Mouse (Mus musculus): ENCODE data around the gene Gm7356. TPM values are rescaled to one million over a fixed set of nuclear protein-coding genes. Genes with fewer than 3 reads are reported as not detected.
A peak's percentile ranks its signal among the peaks of the same experiment; 100 is the strongest.
"Not testable (repeated sequence)": the region's sequence is repeated elsewhere in the genome, so short reads cannot be mapped to it uniquely, and the experiment has no call there.

Gm7356 gene
- total RNA-seq (2014; rRNA removed; ENCODE audit: low replicate concordance) (not detected in 2 replicates), polyA plus RNA-seq (2015; fragmentation: Nextera tagmentation; extraction: Ambion mirVana) (not detected in 2 replicates)

DNA sequence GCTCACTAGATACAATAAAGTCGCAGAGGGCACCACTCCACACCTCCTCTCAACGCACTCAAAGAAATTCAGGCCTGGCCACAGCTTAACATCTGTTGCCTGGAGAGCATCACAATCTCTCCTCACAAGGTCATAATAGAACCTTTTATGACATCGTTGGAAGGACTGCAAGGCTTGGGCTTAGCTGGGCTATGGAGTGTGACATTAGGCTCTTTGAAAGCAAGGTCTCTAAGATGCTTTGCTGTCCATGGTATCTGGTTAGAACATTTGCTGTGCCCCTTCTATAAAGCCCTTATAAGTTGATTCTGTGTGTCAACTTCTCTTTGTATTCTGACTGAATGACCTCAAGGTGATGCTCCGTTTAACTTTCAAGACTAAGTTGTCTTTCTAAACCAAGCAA lies at the start of gene Gm7356:
Gene Gm7356 (minus strand): TSS at position 101 of the 400 bp plus-strand sequence.
- H3K4me2 ChIP-seq (ENCODE audit: low read depth, low read length); H3K4me3 ChIP-seq (ENCODE audit: low read depth, low read length); H3K9me3 ChIP-seq (replicated peaks; ENCODE audit: control insufficient read depth, low read length); H3K4me1 ChIP-seq (ENCODE audit: control insufficient read depth, insufficient read depth); ATAC-seq (ENCODE audit: insufficient read depth, low read depth); DNase-seq (ENCODE audit: low spot score); H3K9ac ChIP-seq (replicated peaks; ENCODE audit: low read depth, low read length); H3K36me3 ChIP-seq (replicated peaks; ENCODE audit: control insufficient read depth, insufficient read depth, low read length); H3K27ac ChIP-seq (ENCODE audit: low read depth); H3K27me3 ChIP-seq (ENCODE audit: control insufficient read depth, insufficient read depth, low read length): not testable (repeated sequence)
- 65% methylated on average over 3 of the region's 4 CpGs for WGBS

DNA sequence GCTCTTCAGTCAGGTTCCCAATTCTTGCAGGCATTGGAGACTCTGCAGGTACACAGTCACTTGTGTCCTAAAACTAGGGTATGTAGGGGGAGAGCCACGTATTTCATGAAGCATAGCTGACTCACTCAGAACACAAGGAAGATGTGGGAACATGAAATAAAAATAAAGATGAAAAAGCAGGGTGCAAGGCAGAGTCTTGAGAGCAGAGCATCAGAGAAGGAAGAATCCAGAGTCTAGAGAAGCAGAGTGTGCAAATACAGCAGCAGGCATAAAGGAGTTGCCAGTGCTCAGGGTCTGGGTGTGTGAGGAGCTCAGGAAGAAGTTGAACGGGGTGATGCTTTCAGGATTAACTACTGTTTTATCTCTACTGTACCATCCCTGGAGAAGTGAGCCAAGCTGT lies 38.4 kb upstream of the Gm7356 start:
- not testable (repeated sequence) for ATAC-seq (ENCODE audit: insufficient read depth, low read depth); H3K4me2 ChIP-seq (ENCODE audit: low read depth, low read length); H3K9ac ChIP-seq (replicated peaks; ENCODE audit: low read depth, low read length); H3K4me3 ChIP-seq (ENCODE audit: low read depth, low read length); H3K36me3 ChIP-seq (replicated peaks; ENCODE audit: control insufficient read depth, insufficient read depth, low read length); H3K27me3 ChIP-seq (ENCODE audit: control insufficient read depth, insufficient read depth, low read length); H3K27ac ChIP-seq (ENCODE audit: low read depth); H3K9me3 ChIP-seq (replicated peaks; ENCODE audit: control insufficient read depth, low read length); DNase-seq (ENCODE audit: low spot score); H3K4me1 ChIP-seq (ENCODE audit: control insufficient read depth, insufficient read depth)
- WGBS: 42% methylated on average over 1 of the region's 2 CpGs

DNA sequence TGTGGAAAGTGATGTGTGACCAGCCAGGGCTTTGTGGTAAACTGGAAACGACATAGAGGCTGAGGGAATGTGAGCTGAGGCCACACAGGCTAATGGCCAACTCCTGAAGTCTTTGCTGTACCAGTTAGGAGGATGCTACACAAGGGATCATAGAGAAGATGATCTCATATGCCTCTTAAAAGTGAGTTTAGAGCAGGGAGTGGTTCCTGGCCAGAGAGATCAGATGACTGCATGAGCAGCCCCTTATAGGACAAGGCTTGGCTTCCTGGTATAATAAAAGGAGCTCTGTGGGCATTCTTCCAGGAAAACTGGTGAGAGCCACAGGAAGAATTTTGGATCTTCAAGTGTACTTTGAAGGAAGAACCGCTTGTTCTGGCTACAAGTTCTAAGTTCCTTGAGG lies 33.5 kb upstream of the Gm7356 start:
- WGBS: 29% methylated on average over 1 of the region's 2 CpGs
- not testable (repeated sequence) for H3K4me3 ChIP-seq (ENCODE audit: low read depth, low read length); DNase-seq (ENCODE audit: low spot score); H3K27me3 ChIP-seq (ENCODE audit: control insufficient read depth, insufficient read depth, low read length); H3K27ac ChIP-seq (ENCODE audit: low read depth); H3K9me3 ChIP-seq (replicated peaks; ENCODE audit: control insufficient read depth, low read length); H3K9ac ChIP-seq (replicated peaks; ENCODE audit: low read depth, low read length); H3K36me3 ChIP-seq (replicated peaks; ENCODE audit: control insufficient read depth, insufficient read depth, low read length); ATAC-seq (ENCODE audit: insufficient read depth, low read depth); H3K4me2 ChIP-seq (ENCODE audit: low read depth, low read length); H3K4me1 ChIP-seq (ENCODE audit: control insufficient read depth, insufficient read depth)

DNA sequence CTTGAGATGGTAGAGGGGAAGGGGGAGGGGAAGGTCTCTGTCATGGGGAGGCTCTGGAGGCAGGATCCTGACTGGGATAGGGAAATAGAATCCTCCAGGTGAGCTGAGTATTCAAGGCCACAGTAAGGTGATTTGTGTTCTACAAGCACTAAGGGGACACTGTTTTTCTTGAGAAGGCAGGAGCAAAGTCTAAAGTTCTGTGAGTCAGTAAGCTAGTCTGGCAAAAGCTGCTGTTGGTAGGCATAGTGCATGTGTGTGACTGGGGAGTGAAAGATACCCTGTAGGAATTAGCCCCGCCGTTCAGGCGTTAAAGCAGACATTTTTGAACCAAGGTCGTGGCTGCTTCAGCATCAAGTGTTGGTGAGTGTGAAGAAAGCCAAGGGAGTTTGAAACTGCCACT lies 32.6 kb upstream of the Gm7356 start:
- not testable (repeated sequence) for H3K4me2 ChIP-seq (ENCODE audit: low read depth, low read length); H3K4me1 ChIP-seq (ENCODE audit: control insufficient read depth, insufficient read depth); H3K27ac ChIP-seq (ENCODE audit: low read depth); H3K36me3 ChIP-seq (replicated peaks; ENCODE audit: control insufficient read depth, insufficient read depth, low read length); H3K4me3 ChIP-seq (ENCODE audit: low read depth, low read length); ATAC-seq (ENCODE audit: insufficient read depth, low read depth); DNase-seq (ENCODE audit: low spot score); H3K9me3 ChIP-seq (replicated peaks; ENCODE audit: control insufficient read depth, low read length); H3K27me3 ChIP-seq (ENCODE audit: control insufficient read depth, insufficient read depth, low read length); H3K9ac ChIP-seq (replicated peaks; ENCODE audit: low read depth, low read length)
- WGBS: 78% methylated on average over 4 of the region's 4 CpGs

GRCm38 (mm10) chr17:13993425-13993824 lies 10.1 kb downstream of the Gm7356 start:
- peak; percentile 46 for TF ChIP-seq CTCF (IDR thresholded peaks at IDR 0.05; ENCODE audit: low read depth)
- H3K9me3 ChIP-seq (replicated peaks; ENCODE audit: control insufficient read depth, low read length); H3K4me2 ChIP-seq (ENCODE audit: low read depth, low read length); H3K36me3 ChIP-seq (replicated peaks; ENCODE audit: control insufficient read depth, insufficient read depth, low read length); H3K27ac ChIP-seq (ENCODE audit: low read depth); H3K4me3 ChIP-seq (ENCODE audit: low read depth, low read length); H3K27me3 ChIP-seq (ENCODE audit: control insufficient read depth, insufficient read depth, low read length); H3K9ac ChIP-seq (replicated peaks; ENCODE audit: low read depth, low read length); H3K4me1 ChIP-seq (ENCODE audit: control insufficient read depth, insufficient read depth): not testable (repeated sequence)
- ATAC-seq (ENCODE audit: insufficient read depth, low read depth) (peak; percentile 36; the same call in 1 of the 2 replicates), DNase-seq (ENCODE audit: low spot score) (peak; percentile 32)
- 29% methylated on average over 2 of the region's 2 CpGs for WGBS

GRCm38 (mm10) chr17:13987690-13988089 lies 15.8 kb downstream of the Gm7356 start:
- DNase-seq (ENCODE audit: low spot score): no peak
- Histone ChIP-seq H3K4me3 (ENCODE audit: low read depth, low read length) (no peak overlapping the region), H3K9me3 (replicated peaks; ENCODE audit: control insufficient read depth, low read length) (no peaks in the 10 kb centered on the region), H3K27ac (ENCODE audit: low read depth) (no peak overlapping the region), H3K4me2 (ENCODE audit: low read depth, low read length) (no peak overlapping the region), H3K9ac (replicated peaks; ENCODE audit: low read depth, low read length) (no peak overlapping the region), H3K27me3 (ENCODE audit: control insufficient read depth, insufficient read depth, low read length) (no peaks in the 10 kb centered on the region), H3K36me3 (replicated peaks; ENCODE audit: control insufficient read depth, insufficient read depth, low read length) (no peaks in the 10 kb centered on the region), H3K4me1 (ENCODE audit: control insufficient read depth, insufficient read depth) (no peaks in the 10 kb centered on the region)
- TF ChIP-seq EP300 (IDR thresholded peaks at IDR 0.05; ENCODE audit: low read depth) (no peak), CTCF (IDR thresholded peaks at IDR 0.05; ENCODE audit: low read depth) (no peak)
- WGBS: 90% methylated on average over 1 of the region's 1 CpGs
- no peak for ATAC-seq (ENCODE audit: insufficient read depth, low read depth)

DNA sequence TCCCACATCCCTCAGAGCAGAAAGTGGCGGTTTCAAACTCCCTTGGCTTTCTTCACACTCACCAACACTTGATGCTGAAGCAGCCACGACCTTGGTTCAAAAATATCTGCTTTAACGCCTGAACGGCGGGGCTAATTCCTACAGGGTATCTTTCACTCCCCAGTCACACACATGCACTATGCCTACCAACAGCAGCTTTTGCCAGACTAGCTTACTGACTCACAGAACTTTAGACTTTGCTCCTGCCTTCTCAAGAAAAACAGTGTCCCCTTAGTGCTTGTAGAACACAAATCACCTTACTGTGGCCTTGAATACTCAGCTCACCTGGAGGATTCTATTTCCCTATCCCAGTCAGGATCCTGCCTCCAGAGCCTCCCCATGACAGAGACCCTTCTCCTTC lies 32.7 kb downstream of the Gm7356 start:
- H3K27me3 ChIP-seq (ENCODE audit: control insufficient read depth, insufficient read depth, low read length); H3K4me2 ChIP-seq (ENCODE audit: low read depth, low read length); H3K9ac ChIP-seq (replicated peaks; ENCODE audit: low read depth, low read length); H3K4me1 ChIP-seq (ENCODE audit: control insufficient read depth, insufficient read depth); H3K9me3 ChIP-seq (replicated peaks; ENCODE audit: control insufficient read depth, low read length); H3K27ac ChIP-seq (ENCODE audit: low read depth); H3K4me3 ChIP-seq (ENCODE audit: low read depth, low read length); ATAC-seq (ENCODE audit: insufficient read depth, low read depth); DNase-seq (ENCODE audit: low spot score); H3K36me3 ChIP-seq (replicated peaks; ENCODE audit: control insufficient read depth, insufficient read depth, low read length): not testable (repeated sequence)
- WGBS: 54% methylated on average over 5 of the region's 5 CpGs

GRCm38 (mm10) chr17:13969917-13970316 lies 33.6 kb downstream of the Gm7356 start:
- not testable (repeated sequence) for DNase-seq (ENCODE audit: low spot score); H3K9ac ChIP-seq (replicated peaks; ENCODE audit: low read depth, low read length); H3K27me3 ChIP-seq (ENCODE audit: control insufficient read depth, insufficient read depth, low read length); H3K4me2 ChIP-seq (ENCODE audit: low read depth, low read length); H3K36me3 ChIP-seq (replicated peaks; ENCODE audit: control insufficient read depth, insufficient read depth, low read length); H3K4me3 ChIP-seq (ENCODE audit: low read depth, low read length); H3K4me1 ChIP-seq (ENCODE audit: control insufficient read depth, insufficient read depth); H3K27ac ChIP-seq (ENCODE audit: low read depth); H3K9me3 ChIP-seq (replicated peaks; ENCODE audit: control insufficient read depth, low read length); ATAC-seq (ENCODE audit: insufficient read depth, low read depth)
- WGBS: 72% methylated on average over 1 of the region's 2 CpGs

- not testable (repeated sequence) for H3K9ac ChIP-seq (replicated peaks; ENCODE audit: low read depth, low read length); H3K4me2 ChIP-seq (ENCODE audit: low read depth, low read length); ATAC-seq (ENCODE audit: insufficient read depth, low read depth); H3K27ac ChIP-seq (ENCODE audit: low read depth); H3K27me3 ChIP-seq (ENCODE audit: control insufficient read depth, insufficient read depth, low read length); H3K36me3 ChIP-seq (replicated peaks; ENCODE audit: control insufficient read depth, insufficient read depth, low read length); H3K4me3 ChIP-seq (ENCODE audit: low read depth, low read length); H3K4me1 ChIP-seq (ENCODE audit: control insufficient read depth, insufficient read depth); DNase-seq (ENCODE audit: low spot score); H3K9me3 ChIP-seq (replicated peaks; ENCODE audit: control insufficient read depth, low read length)
- WGBS: 27% methylated on average over 1 of the region's 2 CpGs
Observed at GRCm38 (mm10) chr17:13965048-13965447, 38.5 kb downstream of the Gm7356 start.
